Mouse (Mus musculus) ES-Bruce4 (cell line): ENCODE data around the gene Nt5m.
A peak's percentile ranks its signal among the peaks of the same experiment; 100 is the strongest.

Experiments used
- CTCF ChIP-seq: IDR thresholded peaks from one replicate; pipeline ENCODE4 v1.8.1; 2011; ENCODE audit warnings: low read depth, low read length
- POLR2A ChIP-seq: IDR thresholded peaks from one replicate; pipeline ENCODE4 v1.8.1; 2011; ENCODE audit warnings: low read length; ENCODE audit not compliant: insufficient read depth

DNA sequence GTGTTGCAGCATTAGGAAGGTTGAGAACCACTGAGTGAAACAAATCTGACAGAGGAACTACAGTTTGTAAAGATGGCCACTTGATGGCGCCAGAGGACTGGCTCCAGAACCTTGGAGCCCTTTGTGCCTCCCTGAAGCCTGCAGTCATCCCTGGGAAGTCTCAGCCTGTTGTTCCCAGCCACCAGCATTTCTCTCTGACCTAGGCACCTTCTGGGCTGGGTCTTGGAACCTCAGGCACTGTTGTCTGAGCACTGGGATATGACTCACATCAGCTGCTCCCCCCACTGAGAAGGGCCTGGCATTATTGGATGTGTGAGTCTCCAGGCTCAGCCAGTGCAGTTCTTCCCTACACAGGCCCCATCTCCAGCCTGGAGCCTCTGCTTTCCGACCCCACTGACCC lies 40.8 kb downstream of the Nt5m start:
- TF ChIP-seq POLR2A (no peak), CTCF (peak; percentile 87)
